Mouse (Mus musculus): Measurements from ENCODE around the gene Dlg2. TPM values are rescaled to one million over a fixed set of nuclear protein-coding genes. Genes with fewer than 3 reads are reported as not detected.

The Dlg2 gene
- total and polyA plus RNA-seq, 3 experiments = 0.72 to 1.9 (median 1.7) TPM

- H3K9ac ChIP-seq (ENCODE audit: low read depth, low read length) = no peak overlapping the region
- H3K79me2 ChIP-seq (replicated peaks; ENCODE audit: control insufficient read depth, insufficient read depth, low read length) = no peaks in the 10 kb centered on the region
- H3K4me1 ChIP-seq (ENCODE audit: control insufficient read depth, insufficient read depth, low read length) = no peaks in the 10 kb centered on the region
- no peak overlapping the region for H3K4me3 ChIP-seq
- TF ChIP-seq CTCF (IDR thresholded peaks at IDR 0.05) (no peak), POLR2A (IDR thresholded peaks at IDR 0.05; ENCODE audit: insufficient read depth, low read depth, low read length) (no peak), EP300 (IDR thresholded peaks at IDR 0.05; ENCODE audit: insufficient read depth, low read depth, low read length) (no peak)
- no peaks in the 10 kb centered on the region for H3K36me3 ChIP-seq (ENCODE audit: control insufficient read depth, insufficient read depth, low read length)
- H3K27ac ChIP-seq = no peak overlapping the region
- intact Hi-C loops (cut with DNase I) = no loop called here
- H3K27me3 ChIP-seq (ENCODE audit: control insufficient read depth, insufficient read depth, low read length) = no peaks in the 10 kb centered on the region
- no peak for DNase-seq
- 83% methylated on average over 7 of the region's 7 CpGs for WGBS
Measured at GRCm38 (mm10) chr7:91096467-91096866, 620.0 kb downstream of the Dlg2 start.

DNA sequence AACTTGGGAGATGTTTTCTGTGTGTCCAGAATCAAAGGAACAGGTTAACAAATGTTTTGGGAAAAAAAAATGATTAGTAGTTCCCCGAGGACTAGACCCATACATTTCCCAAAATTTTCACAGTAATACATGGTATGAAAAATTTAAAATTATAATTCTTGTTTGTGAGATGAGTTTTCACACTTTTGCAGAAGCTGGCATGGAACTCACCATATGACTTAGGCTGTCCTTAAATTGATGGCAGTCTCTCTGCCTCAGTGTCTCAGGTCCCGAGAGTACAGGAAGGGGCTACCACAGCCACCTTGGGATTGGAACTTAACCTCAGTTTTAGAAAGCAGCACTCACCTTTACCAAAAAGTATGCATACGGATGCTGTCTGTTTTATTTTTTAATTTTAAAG lies 622.0 kb downstream of the Dlg2 start:
- 62% methylated on average over 3 of the region's 3 CpGs for WGBS
- Histone ChIP-seq H3K27me3 (ENCODE audit: control insufficient read depth, insufficient read depth, low read length) (no peaks in the 10 kb centered on the region), H3K4me3 (no peak overlapping the region), H3K4me1 (ENCODE audit: control insufficient read depth, insufficient read depth, low read length) (no peaks in the 10 kb centered on the region), H3K36me3 (ENCODE audit: control insufficient read depth, insufficient read depth, low read length) (no peaks in the 10 kb centered on the region), H3K79me2 (replicated peaks; ENCODE audit: control insufficient read depth, insufficient read depth, low read length) (no peaks in the 10 kb centered on the region), H3K27ac (no peak overlapping the region), H3K9ac (ENCODE audit: low read depth, low read length) (no peak overlapping the region)
- no peak for DNase-seq
- intact Hi-C loops (cut with DNase I) = no loop called here
- no peak for TF ChIP-seq CTCF (IDR thresholded peaks at IDR 0.05)
- no peak for TF ChIP-seq POLR2A (IDR thresholded peaks at IDR 0.05; ENCODE audit: insufficient read depth, low read depth, low read length)

GRCm38 (mm10) chr7:91109575-91109974 lies 633.1 kb downstream of the Dlg2 start:
- WGBS = 38% methylated on average over 3 of the region's 3 CpGs
- Histone ChIP-seq H3K4me3 (no peak overlapping the region), H3K9ac (ENCODE audit: low read depth, low read length) (no peak overlapping the region), H3K36me3 (ENCODE audit: control insufficient read depth, insufficient read depth, low read length) (no peaks in the 10 kb centered on the region), H3K79me2 (replicated peaks; ENCODE audit: control insufficient read depth, insufficient read depth, low read length) (no peaks in the 10 kb centered on the region), H3K27me3 (ENCODE audit: control insufficient read depth, insufficient read depth, low read length) (no peaks in the 10 kb centered on the region), H3K4me1 (ENCODE audit: control insufficient read depth, insufficient read depth, low read length) (no peaks in the 10 kb centered on the region), H3K27ac (no peak overlapping the region)
- intact Hi-C loops (cut with DNase I) = no loop called here
- TF ChIP-seq CTCF (IDR thresholded peaks at IDR 0.05) = no peak
- TF ChIP-seq POLR2A (IDR thresholded peaks at IDR 0.05; ENCODE audit: insufficient read depth, low read depth, low read length) = no peak
- no peak for TF ChIP-seq EP300 (IDR thresholded peaks at IDR 0.05; ENCODE audit: insufficient read depth, low read depth, low read length)
- no peak for DNase-seq

GRCm38 (mm10) chr7:91132128-91132527 lies 655.7 kb downstream of the Dlg2 start:
- H3K27me3 ChIP-seq (ENCODE audit: control insufficient read depth, insufficient read depth, low read length) = no peaks in the 10 kb centered on the region
- no peaks in the 10 kb centered on the region for H3K79me2 ChIP-seq (replicated peaks; ENCODE audit: control insufficient read depth, insufficient read depth, low read length)
- H3K36me3 ChIP-seq (ENCODE audit: control insufficient read depth, insufficient read depth, low read length) = no peaks in the 10 kb centered on the region
- no peak overlapping the region for H3K9ac ChIP-seq (ENCODE audit: low read depth, low read length)
- WGBS = 57% methylated on average over 4 of the region's 4 CpGs
- H3K27ac ChIP-seq = no peak overlapping the region
- DNase-seq = no peak
- intact Hi-C loops (cut with DNase I) = no loop called here
- no peaks in the 10 kb centered on the region for H3K4me1 ChIP-seq (ENCODE audit: control insufficient read depth, insufficient read depth, low read length)
- no peak overlapping the region for H3K4me3 ChIP-seq
- TF ChIP-seq EP300 (IDR thresholded peaks at IDR 0.05; ENCODE audit: insufficient read depth, low read depth, low read length) (no peak), POLR2A (IDR thresholded peaks at IDR 0.05; ENCODE audit: insufficient read depth, low read depth, low read length) (no peak), CTCF (IDR thresholded peaks at IDR 0.05) (no peak)

- Histone ChIP-seq H3K36me3 (ENCODE audit: control insufficient read depth, insufficient read depth, low read length) (no peaks in the 10 kb centered on the region), H3K9ac (ENCODE audit: low read depth, low read length) (no peak overlapping the region), H3K79me2 (replicated peaks; ENCODE audit: control insufficient read depth, insufficient read depth, low read length) (no peaks in the 10 kb centered on the region), H3K27me3 (ENCODE audit: control insufficient read depth, insufficient read depth, low read length) (no peaks in the 10 kb centered on the region), H3K27ac (no peak overlapping the region), H3K4me1 (ENCODE audit: control insufficient read depth, insufficient read depth, low read length) (no peaks in the 10 kb centered on the region), H3K4me3 (no peak overlapping the region)
- TF ChIP-seq EP300 (IDR thresholded peaks at IDR 0.05; ENCODE audit: insufficient read depth, low read depth, low read length) (no peak), POLR2A (IDR thresholded peaks at IDR 0.05; ENCODE audit: insufficient read depth, low read depth, low read length) (no peak), CTCF (IDR thresholded peaks at IDR 0.05) (no peak)
- DNase-seq = no peak
- 73% methylated on average over 1 of the region's 1 CpGs for WGBS
- intact Hi-C loops (cut with DNase I) = no loop called here
Measured at GRCm38 (mm10) chr7:91154096-91154495, 677.6 kb downstream of the Dlg2 start.

DNA sequence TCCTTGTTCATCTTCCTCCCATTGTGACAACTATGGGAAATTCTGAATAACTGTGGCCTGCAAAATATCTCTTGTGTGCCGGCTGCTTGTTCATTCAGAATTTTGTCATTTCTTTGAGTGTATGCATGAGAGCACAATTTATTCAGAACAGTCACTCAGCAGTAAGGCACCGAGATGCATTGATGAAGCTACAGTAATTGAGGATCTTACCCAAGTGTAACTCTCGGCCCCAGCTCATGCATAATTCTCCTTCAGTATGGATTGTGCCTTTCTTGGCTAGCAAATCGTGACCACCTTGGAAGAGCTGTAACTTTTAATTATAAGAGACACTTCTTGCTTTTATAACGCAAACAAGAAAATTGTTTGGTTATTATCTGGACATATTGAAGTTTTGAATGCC lies 682.7 kb downstream of the Dlg2 start:
- WGBS = 74% methylated on average over 5 of the region's 5 CpGs
- intact Hi-C loops (cut with DNase I) = no loop called here
- TF ChIP-seq POLR2A (IDR thresholded peaks at IDR 0.05; ENCODE audit: insufficient read depth, low read depth, low read length) = no peak
- no peak for TF ChIP-seq EP300 (IDR thresholded peaks at IDR 0.05; ENCODE audit: insufficient read depth, low read depth, low read length)
- TF ChIP-seq CTCF (IDR thresholded peaks at IDR 0.05) = no peak
- Histone ChIP-seq H3K9ac (ENCODE audit: low read depth, low read length) (no peak overlapping the region), H3K36me3 (ENCODE audit: control insufficient read depth, insufficient read depth, low read length) (no peaks in the 10 kb centered on the region), H3K4me3 (no peak overlapping the region), H3K27ac (no peak overlapping the region), H3K4me1 (ENCODE audit: control insufficient read depth, insufficient read depth, low read length) (no peaks in the 10 kb centered on the region), H3K79me2 (replicated peaks; ENCODE audit: control insufficient read depth, insufficient read depth, low read length) (no peaks in the 10 kb centered on the region), H3K27me3 (ENCODE audit: control insufficient read depth, insufficient read depth, low read length) (no peaks in the 10 kb centered on the region)
- no peak for DNase-seq
